Mouse (Mus musculus): ENCODE results near the gene Syt3.

The Syt3 gene

GRCm38 (mm10) chr7:44405346-44406014 is 21.6 kb downstream of the Syt3 start:
- peak; percentile 100 for DNase-seq (ENCODE audit: low read depth, low spot score)

GRCm38 (mm10) chr7:44406015-44406355 is 22.1 kb downstream of the Syt3 start:
- DNase-seq (ENCODE audit: low read depth, low spot score) = no peak

- peak; percentile 63 for DNase-seq (ENCODE audit: low read depth, low spot score)
Measured at GRCm38 (mm10) chr7:44411144-44411543, 27.2 kb downstream of the Syt3 start.

- no peak for DNase-seq (ENCODE audit: low read depth, low spot score)
Measured at GRCm38 (mm10) chr7:44413307-44413706, 29.4 kb downstream of the Syt3 start.

GRCm38 (mm10) chr7:44427666-44428065 is 43.8 kb downstream of the Syt3 start:
- DNase-seq (ENCODE audit: low read depth, low spot score) = no peak

- DNase-seq (ENCODE audit: low read depth, low spot score) = peak; percentile 39
Measured at GRCm38 (mm10) chr7:44428171-44428950, 44.5 kb downstream of the Syt3 start.

- DNase-seq (ENCODE audit: low read depth, low spot score) = peak; percentile 78
Measured at GRCm38 (mm10) chr7:44428968-44429521, 45.1 kb downstream of the Syt3 start, which contains the start of gene Lrrc4b. TSS of gene Lrrc4b (plus strand) at chr7:44429018.

- peak; percentile 39 for DNase-seq (ENCODE audit: low read depth, low spot score)
Measured at GRCm38 (mm10) chr7:44429534-44430488, 45.9 kb downstream of the Syt3 start.

GRCm38 (mm10) chr7:44432550-44432949 is 48.6 kb downstream of the Syt3 start:
- DNase-seq (ENCODE audit: low read depth, low spot score) = no peak

GRCm38 (mm10) chr7:44433371-44433770 is 49.5 kb downstream of the Syt3 start:
- peak; percentile 100 for DNase-seq (ENCODE audit: low read depth, low spot score)

GRCm38 (mm10) chr7:44434089-44434488 is 50.2 kb downstream of the Syt3 start:
- no peak for DNase-seq (ENCODE audit: low read depth, low spot score)

- DNase-seq (ENCODE audit: low read depth, low spot score) = no peak
Measured at GRCm38 (mm10) chr7:44435796-44436195, 51.9 kb downstream of the Syt3 start.

GRCm38 (mm10) chr7:44436267-44436666 is 52.4 kb downstream of the Syt3 start:
- no peak for DNase-seq (ENCODE audit: low read depth, low spot score)

- no peak for DNase-seq (ENCODE audit: low read depth, low spot score)
Measured at GRCm38 (mm10) chr7:44437188-44437587, 53.3 kb downstream of the Syt3 start.

- DNase-seq (ENCODE audit: low read depth, low spot score) = no peak
Measured at GRCm38 (mm10) chr7:44437933-44438332, 54.0 kb downstream of the Syt3 start.

- DNase-seq (ENCODE audit: low read depth, low spot score) = no peak
Measured at GRCm38 (mm10) chr7:44439696-44440095, 55.8 kb downstream of the Syt3 start.

- DNase-seq (ENCODE audit: low read depth, low spot score) = no peak
Measured at GRCm38 (mm10) chr7:44440479-44440878, 56.6 kb downstream of the Syt3 start.

- DNase-seq (ENCODE audit: low read depth, low spot score) = no peak
Measured at GRCm38 (mm10) chr7:44441180-44441579, 57.3 kb downstream of the Syt3 start.

GRCm38 (mm10) chr7:44441648-44442109 is 57.8 kb downstream of the Syt3 start:
- no peak for DNase-seq (ENCODE audit: low read depth, low spot score)

- no peak for DNase-seq (ENCODE audit: low read depth, low spot score)
Measured at GRCm38 (mm10) chr7:44442407-44442821, 58.5 kb downstream of the Syt3 start.
